Mouse (Mus musculus): ENCODE measurements around the gene Lrrc23. TPM values are rescaled to one million over a fixed set of nuclear protein-coding genes. Genes with fewer than 3 reads are reported as not detected.

Gene Lrrc23
- polyA plus RNA-seq, 1 experiment from 2014 or later: 0.17 TPM

- 66% methylated on average over 2 of the region's 2 CpGs for WGBS
- DNase-seq (no peak), ATAC-seq (ENCODE audit: insufficient read depth) (no peak)
- H3K27ac ChIP-seq (ENCODE audit: low read depth): no peak overlapping the region
- TF ChIP-seq CTCF (IDR thresholded peaks at IDR 0.05; ENCODE audit: low read depth): no peak
- H3K36me3 ChIP-seq (ENCODE audit: insufficient read depth): no peaks in the 10 kb centered on the region
- no peak overlapping the region for H3K4me3 ChIP-seq (ENCODE audit: low read depth, low read length)
- H3K27me3 ChIP-seq (ENCODE audit: insufficient read depth, low read length): no peaks in the 10 kb centered on the region
- no peaks in the 10 kb centered on the region for H3K9me3 ChIP-seq (ENCODE audit: low read depth, low read length)
- no peak overlapping the region for H3K4me2 ChIP-seq
- no peak overlapping the region for H3K9ac ChIP-seq
- H3K4me1 ChIP-seq (ENCODE audit: insufficient read depth): no peaks in the 10 kb centered on the region
Observed at GRCm38 (mm10) chr6:124796200-124796599, 16.7 kb upstream of the Lrrc23 start.

- Histone ChIP-seq H3K4me2 (no peak overlapping the region), H3K27me3 (ENCODE audit: insufficient read depth, low read length) (no peaks in the 10 kb centered on the region), H3K9me3 (ENCODE audit: low read depth, low read length) (no peaks in the 10 kb centered on the region), H3K4me1 (ENCODE audit: insufficient read depth) (no peaks in the 10 kb centered on the region), H3K27ac (ENCODE audit: low read depth) (no peak overlapping the region), H3K36me3 (ENCODE audit: insufficient read depth) (no peaks in the 10 kb centered on the region), H3K9ac (no peak overlapping the region), H3K4me3 (ENCODE audit: low read depth, low read length) (no peak overlapping the region)
- ATAC-seq (ENCODE audit: insufficient read depth) (no peak), DNase-seq (no peak)
- no peak for TF ChIP-seq CTCF (IDR thresholded peaks at IDR 0.05; ENCODE audit: low read depth)
- WGBS: 82% methylated on average over 4 of the region's 4 CpGs
Observed at GRCm38 (mm10) chr6:124795781-124796180, 16.3 kb upstream of the Lrrc23 start.

- Histone ChIP-seq H3K4me3 (ENCODE audit: low read depth, low read length) (no peak overlapping the region), H3K27ac (ENCODE audit: low read depth) (no peak overlapping the region), H3K9me3 (ENCODE audit: low read depth, low read length) (no peaks in the 10 kb centered on the region), H3K4me1 (ENCODE audit: insufficient read depth) (0 out of 2 replicates have a peak, but pooled peaks cover 3% of the 10 kb centered on the region), H3K27me3 (ENCODE audit: insufficient read depth, low read length) (no peaks in the 10 kb centered on the region), H3K9ac (no peak overlapping the region), H3K4me2 (no peak overlapping the region), H3K36me3 (ENCODE audit: insufficient read depth) (no peaks in the 10 kb centered on the region)
- no peak for DNase-seq
- no peak for ATAC-seq (ENCODE audit: insufficient read depth)
- 80% methylated on average over 3 of the region's 3 CpGs for WGBS
- no peak for TF ChIP-seq CTCF (IDR thresholded peaks at IDR 0.05; ENCODE audit: low read depth)
Observed at GRCm38 (mm10) chr6:124791911-124792310, 12.4 kb upstream of the Lrrc23 start.

DNA sequence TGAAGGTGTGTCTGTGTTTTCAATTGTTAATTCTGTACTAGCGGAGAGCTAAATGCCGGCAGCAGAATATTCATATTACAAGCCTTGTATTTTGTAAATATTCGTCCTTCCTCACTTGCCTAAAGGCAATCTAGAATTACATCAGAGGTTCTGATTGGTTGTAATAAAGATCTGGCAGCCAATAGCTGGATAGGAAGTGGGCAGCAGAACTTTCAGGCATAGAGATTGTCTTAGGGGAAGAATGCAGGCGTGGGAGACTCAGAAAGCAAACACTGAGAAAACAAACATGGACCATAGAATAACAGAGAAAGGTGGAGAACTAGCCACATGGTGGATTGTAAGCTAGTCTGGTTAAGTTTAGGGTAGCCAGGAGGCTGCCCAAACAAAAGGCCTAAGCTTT lies 10.6 kb upstream of the Lrrc23 start:
- 0 out of 2 replicates have a peak, but pooled peaks cover 3% of the 10 kb centered on the region for H3K4me1 ChIP-seq (ENCODE audit: insufficient read depth)
- no peaks in the 10 kb centered on the region for H3K36me3 ChIP-seq (ENCODE audit: insufficient read depth)
- no peak overlapping the region for H3K4me2 ChIP-seq
- no peak for TF ChIP-seq CTCF (IDR thresholded peaks at IDR 0.05; ENCODE audit: low read depth)
- peak; percentile 33 for DNase-seq
- 53% methylated on average over 4 of the region's 4 CpGs for WGBS
- peak; percentile 50 for ATAC-seq (ENCODE audit: insufficient read depth)
- H3K9ac ChIP-seq: no peak overlapping the region
- no peaks in the 10 kb centered on the region for H3K27me3 ChIP-seq (ENCODE audit: insufficient read depth, low read length)
- H3K9me3 ChIP-seq (ENCODE audit: low read depth, low read length): no peaks in the 10 kb centered on the region
- H3K4me3 ChIP-seq (ENCODE audit: low read depth, low read length): no peak overlapping the region
- H3K27ac ChIP-seq (ENCODE audit: low read depth): no peak overlapping the region

DNA sequence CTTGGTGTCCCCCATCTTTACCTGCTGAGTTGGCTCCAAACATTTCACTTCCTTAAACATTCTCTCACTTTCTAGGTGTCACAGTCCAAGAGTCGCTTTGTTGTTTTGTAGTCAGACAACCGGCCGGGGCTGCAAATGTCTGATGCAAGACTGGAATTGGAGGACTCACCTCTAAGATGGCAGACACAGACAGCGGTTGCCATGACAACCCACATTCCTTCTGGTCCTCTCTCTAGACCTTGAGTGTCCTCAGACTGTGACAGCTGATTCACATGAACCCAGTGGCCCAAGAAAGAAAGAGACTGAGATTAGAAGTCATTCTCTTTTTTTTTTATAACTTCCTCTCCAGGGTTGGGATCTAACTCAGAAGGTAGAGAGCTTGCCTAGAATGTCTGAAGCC lies 10.0 kb upstream of the Lrrc23 start:
- Histone ChIP-seq H3K27ac (ENCODE audit: low read depth) (no peak overlapping the region), H3K27me3 (ENCODE audit: insufficient read depth, low read length) (no peaks in the 10 kb centered on the region), H3K4me2 (no peak overlapping the region), H3K4me1 (ENCODE audit: insufficient read depth) (0 out of 2 replicates have a peak, but pooled peaks cover 3% of the 10 kb centered on the region), H3K36me3 (ENCODE audit: insufficient read depth) (no peaks in the 10 kb centered on the region), H3K9me3 (ENCODE audit: low read depth, low read length) (no peaks in the 10 kb centered on the region), H3K4me3 (ENCODE audit: low read depth, low read length) (no peak overlapping the region), H3K9ac (no peak overlapping the region)
- no peak for ATAC-seq (ENCODE audit: insufficient read depth)
- DNase-seq: no peak
- no peak for TF ChIP-seq CTCF (IDR thresholded peaks at IDR 0.05; ENCODE audit: low read depth)
- 66% methylated on average over 4 of the region's 4 CpGs for WGBS

- no peaks in the 10 kb centered on the region for H3K27me3 ChIP-seq (ENCODE audit: insufficient read depth, low read length)
- no peak overlapping the region for H3K9ac ChIP-seq
- 62% methylated on average over 10 of the region's 10 CpGs for WGBS
- no peaks in the 10 kb centered on the region for H3K9me3 ChIP-seq (ENCODE audit: low read depth, low read length)
- ATAC-seq (ENCODE audit: insufficient read depth) (no peak), DNase-seq (no peak)
- no peak overlapping the region for H3K27ac ChIP-seq (ENCODE audit: low read depth)
- no peak for TF ChIP-seq CTCF (IDR thresholded peaks at IDR 0.05; ENCODE audit: low read depth)
- no peaks in the 10 kb centered on the region for H3K36me3 ChIP-seq (ENCODE audit: insufficient read depth)
- no peak overlapping the region for H3K4me2 ChIP-seq
- H3K4me3 ChIP-seq (ENCODE audit: low read depth, low read length): no peak overlapping the region
- 0 out of 2 replicates have a peak, but pooled peaks cover 5% of the 10 kb centered on the region for H3K4me1 ChIP-seq (ENCODE audit: insufficient read depth)
Observed at GRCm38 (mm10) chr6:124787722-124788121, 8.2 kb upstream of the Lrrc23 start.

GRCm38 (mm10) chr6:124786756-124787420 lies 7.4 kb upstream of the Lrrc23 start:
- Histone ChIP-seq H3K27ac (ENCODE audit: low read depth) (no peak overlapping the region), H3K9me3 (ENCODE audit: low read depth, low read length) (no peaks in the 10 kb centered on the region), H3K4me1 (ENCODE audit: insufficient read depth) (0 out of 2 replicates have a peak, but pooled peaks cover 7% of the 10 kb centered on the region), H3K27me3 (ENCODE audit: insufficient read depth, low read length) (no peaks in the 10 kb centered on the region), H3K4me2 (no peak overlapping the region), H3K4me3 (ENCODE audit: low read depth, low read length) (no peak overlapping the region), H3K36me3 (ENCODE audit: insufficient read depth) (no peaks in the 10 kb centered on the region), H3K9ac (no peak overlapping the region)
- no peak for TF ChIP-seq CTCF (IDR thresholded peaks at IDR 0.05; ENCODE audit: low read depth)
- no peak for DNase-seq
- no peak for ATAC-seq (ENCODE audit: insufficient read depth)
- 54% methylated on average over 8 of the region's 8 CpGs for WGBS

Measured in lung, embryonic 14.5 days (tissue).